Mouse (Mus musculus) embryo, embryonic 11.5 days (tissue): ENCODE results near the gene Erp27.

Source experiments
- DNase-seq: peaks from one replicate; pipeline ENCODE4 v3.0.0-alpha.2; 2012; ENCODE audit warnings: low read depth, low spot score

The Erp27 gene

DNA sequence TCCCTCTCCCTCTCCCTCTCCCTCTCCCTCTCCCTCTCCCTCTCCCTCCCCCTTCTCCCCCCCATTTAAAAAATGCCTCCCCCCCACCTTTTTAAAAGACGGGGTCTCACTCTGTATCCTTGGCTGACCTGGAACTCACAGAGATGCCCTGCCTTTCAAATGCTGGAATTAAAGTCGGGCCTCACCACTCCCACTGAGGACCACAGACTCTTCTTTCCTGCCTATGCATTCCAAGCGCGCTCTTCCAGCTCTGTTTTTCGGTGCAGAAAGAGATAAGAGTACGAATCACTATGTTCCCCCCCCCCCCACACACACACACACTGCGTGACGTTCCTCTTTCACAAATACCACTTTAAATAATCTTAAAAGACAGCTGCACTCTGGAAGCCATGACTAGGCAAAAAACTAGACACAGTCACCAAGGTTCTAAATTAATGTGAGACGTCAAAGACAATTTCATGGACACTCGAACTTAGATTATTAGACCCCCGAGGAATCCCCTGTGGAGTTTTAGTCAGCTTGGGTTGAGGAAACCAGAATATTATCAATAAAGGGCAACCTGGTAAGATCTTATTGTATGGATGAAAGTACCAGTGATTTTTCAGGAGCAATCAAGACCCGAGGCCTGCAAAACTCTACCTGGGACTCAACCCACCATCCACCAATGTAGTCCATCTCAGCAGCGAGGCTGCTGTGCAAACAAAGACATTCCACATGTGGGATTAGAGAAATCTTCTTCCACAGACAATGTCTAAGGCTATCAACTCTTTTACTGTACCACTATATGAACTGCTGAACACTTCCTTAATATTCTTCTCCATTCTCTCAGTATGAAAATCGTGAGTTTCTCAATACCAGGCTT is 17.6 kb upstream of the Erp27 start:
- DNase-seq = no peak

- no peak for DNase-seq
Measured at GRCm38 (mm10) chr6:136938331-136939126, 16.5 kb upstream of the Erp27 start.

- DNase-seq = no peak
Measured at GRCm38 (mm10) chr6:136937117-136937516, 15.1 kb upstream of the Erp27 start.

- DNase-seq = no peak
Measured at GRCm38 (mm10) chr6:136936361-136936760, 14.4 kb upstream of the Erp27 start.

GRCm38 (mm10) chr6:136935233-136935632 is 13.3 kb upstream of the Erp27 start:
- no peak for DNase-seq

- no peak for DNase-seq
Measured at GRCm38 (mm10) chr6:136934068-136934467, 12.1 kb upstream of the Erp27 start.

- DNase-seq = no peak
Measured at GRCm38 (mm10) chr6:136931246-136931645, 9.3 kb upstream of the Erp27 start.

GRCm38 (mm10) chr6:136930677-136931076 is 8.7 kb upstream of the Erp27 start:
- no peak for DNase-seq

DNA sequence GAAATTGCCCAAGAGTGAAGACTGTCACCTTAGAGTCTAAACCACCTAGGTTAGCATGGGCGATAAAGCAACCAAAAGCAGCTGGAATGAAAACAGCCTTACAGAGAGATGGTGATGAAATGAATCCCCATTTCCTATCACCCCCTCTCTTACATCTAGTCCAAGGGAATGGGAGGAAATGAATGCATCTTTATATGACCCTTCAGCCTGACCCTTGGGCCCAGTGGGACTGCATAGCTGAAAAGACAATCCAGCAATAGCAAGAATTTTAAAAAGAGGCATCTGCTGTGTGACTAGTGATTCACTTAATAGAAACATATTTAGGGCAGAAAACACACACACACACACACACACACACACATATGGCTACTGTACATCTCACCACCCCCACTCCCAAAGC is 5.6 kb upstream of the Erp27 start:
- DNase-seq = no peak

DNA sequence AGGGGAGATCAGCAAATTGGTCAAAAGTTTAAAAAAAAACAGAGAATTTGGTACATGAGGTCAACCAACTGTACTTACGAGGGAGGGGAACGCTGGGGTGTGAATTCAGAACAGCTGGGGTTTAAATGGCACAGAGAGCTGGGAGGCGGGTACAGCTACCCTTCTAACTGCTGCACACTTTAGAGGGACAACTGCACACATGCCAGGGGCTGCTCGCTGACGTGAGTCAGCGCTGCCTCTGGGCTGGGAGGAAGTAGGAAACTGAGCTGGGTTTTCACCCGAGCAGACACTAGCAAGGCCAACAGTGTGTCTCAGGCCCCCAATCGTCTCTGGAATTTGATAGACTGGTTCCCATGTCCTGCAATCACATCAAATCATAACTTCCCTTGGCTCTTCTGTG is 3.1 kb upstream of the Erp27 start:
- DNase-seq = no peak

DNA sequence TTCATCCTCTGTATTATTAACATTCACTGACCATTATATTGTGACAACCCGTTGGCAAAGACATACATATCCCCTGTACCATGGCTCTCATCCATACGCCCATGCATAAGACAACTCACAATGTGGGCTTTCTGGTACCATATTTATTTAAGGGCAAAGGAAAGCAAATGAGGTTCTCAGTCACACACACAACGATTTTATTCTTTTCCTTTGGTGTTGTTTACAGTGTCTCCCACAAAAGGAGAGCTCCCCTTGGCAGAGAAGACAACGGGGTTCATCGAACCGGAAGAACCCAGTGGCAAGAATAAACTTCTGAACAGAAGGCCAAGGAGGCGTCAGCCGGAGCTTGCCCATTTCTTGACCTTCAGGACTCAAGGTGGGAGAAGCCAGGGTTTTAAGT is 1.6 kb upstream of the Erp27 start, which contains the start of gene Pde6h:
Pde6h (plus strand) TSS at position 301 of the 400 bp plus-strand sequence.
- DNase-seq = no peak

- DNase-seq = no peak
Measured at GRCm38 (mm10) chr6:136922871-136923270, 891 bp upstream of the Erp27 start.

DNA sequence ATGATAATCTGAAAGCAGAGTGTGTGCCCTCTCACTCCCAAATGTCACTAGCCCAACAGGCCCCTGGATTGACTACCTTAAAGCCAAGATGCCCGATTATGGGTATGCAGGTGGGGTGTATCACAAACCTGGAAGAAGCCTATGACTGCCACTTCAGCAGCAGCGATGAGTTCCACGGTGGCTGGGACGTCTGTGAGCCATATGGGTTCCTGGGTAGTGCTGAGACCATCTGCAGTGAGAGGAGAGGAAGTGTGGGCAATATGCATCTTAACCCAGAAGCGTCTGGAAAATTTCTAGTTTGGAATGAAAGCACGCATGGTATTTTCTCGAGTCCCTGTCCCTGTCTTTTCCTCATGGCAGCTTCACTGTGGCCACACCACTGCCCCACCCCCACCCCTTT is 379 bp downstream of the Erp27 start:
- no peak for DNase-seq

GRCm38 (mm10) chr6:136920320-136921257 is 1.4 kb downstream of the Erp27 start:
- DNase-seq = no peak

GRCm38 (mm10) chr6:136917885-136918284 is 4.1 kb downstream of the Erp27 start:
- DNase-seq = no peak

DNA sequence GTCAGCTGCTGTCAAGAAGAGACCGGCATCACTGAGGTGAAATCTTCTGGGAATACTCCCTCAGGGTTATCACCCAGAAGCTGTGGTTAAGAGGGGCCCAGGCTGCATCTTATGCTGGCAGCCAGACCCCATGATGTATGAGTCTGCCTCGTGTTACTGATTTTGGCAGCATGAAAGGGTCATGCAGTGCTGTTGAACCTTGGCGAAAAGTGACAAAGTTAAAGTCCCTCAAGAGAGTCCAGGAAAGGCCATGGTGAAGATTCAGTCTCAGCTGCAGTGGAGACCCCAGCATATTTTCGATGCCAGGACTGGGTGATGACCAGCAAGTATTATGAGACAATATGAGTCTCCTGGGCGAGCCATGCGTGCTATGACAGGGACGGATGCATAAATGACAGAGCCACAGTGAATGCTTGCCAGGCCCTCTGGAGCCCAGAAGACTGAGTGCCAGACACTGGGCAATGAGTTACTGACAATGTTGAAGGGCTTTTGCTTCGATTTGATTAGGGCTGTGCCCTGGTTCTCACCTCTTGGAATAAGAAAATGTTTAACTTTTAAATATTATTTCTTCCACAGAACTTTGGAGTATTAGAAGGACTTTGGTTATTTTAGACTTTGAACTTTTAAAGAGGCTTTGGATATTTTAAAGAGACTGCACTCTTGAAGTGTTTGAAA is 6.1 kb downstream of the Erp27 start:
- DNase-seq = no peak

DNA sequence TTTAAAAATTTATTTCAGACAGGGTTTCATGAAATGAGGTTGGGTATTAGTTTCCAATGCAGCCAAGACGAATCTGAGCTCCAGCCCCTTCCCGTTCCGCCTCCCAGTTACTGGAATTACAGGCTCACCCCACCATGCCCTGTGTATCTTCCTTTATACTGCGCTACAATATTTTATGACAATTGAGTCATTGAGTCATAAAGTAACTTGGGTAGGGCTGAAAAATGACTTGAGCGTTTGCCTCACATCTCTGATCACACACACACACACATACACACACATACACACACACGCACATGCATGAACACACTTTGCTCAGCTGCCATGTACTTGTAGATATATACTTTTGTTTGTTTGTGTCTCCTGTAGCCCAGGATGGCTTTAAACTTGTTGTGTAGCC is 7.7 kb downstream of the Erp27 start:
- no peak for DNase-seq

GRCm38 (mm10) chr6:136913384-136914126 is 8.4 kb downstream of the Erp27 start:
- DNase-seq = no peak

- no peak for DNase-seq
Measured at GRCm38 (mm10) chr6:136912751-136913265, 9.2 kb downstream of the Erp27 start.

- no peak for DNase-seq
Measured at GRCm38 (mm10) chr6:136910247-136910890, 11.6 kb downstream of the Erp27 start.
